Mouse (Mus musculus): ENCODE measurements around the gene Gsap. TPM values are rescaled to one million over a fixed set of nuclear protein-coding genes. Genes with fewer than 3 reads are reported as not detected.
A peak's percentile ranks its signal among the peaks of the same experiment; 100 is the strongest.

Gene Gsap
- total and polyA plus RNA-seq, 3 experiments, result 1.7 to 3.7 (median 3.5) TPM

DNA sequence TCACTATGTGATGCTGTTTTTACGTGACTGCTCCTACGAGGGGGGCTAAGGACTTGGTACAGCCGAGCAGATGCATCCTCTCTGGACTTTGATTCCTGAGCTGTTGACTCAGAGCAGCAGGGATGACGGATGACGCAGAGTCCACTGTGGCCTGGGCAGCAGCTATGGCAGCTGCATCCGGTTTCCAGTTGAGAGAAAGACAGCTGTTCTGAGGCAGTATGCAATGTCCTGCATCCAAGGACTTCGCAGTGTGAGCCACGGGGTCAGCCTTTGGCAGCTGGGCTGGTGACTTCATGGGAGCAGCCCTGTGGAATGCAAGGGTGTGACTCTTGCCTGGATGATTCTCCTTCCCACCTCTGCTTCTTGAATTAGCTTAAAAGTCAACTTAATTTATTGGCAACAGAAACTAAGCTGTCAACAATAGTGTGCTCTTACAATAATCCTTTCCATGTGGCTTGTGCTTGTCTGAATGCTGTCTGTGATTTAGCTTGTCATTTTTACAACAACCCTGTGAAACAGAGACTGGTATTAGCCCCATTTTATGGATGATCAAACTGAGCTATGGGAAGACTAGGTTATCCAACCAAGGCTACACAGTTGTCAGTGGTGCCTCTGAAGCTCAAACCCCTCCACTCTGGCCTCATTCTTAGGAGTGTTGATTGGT, 41.4 kb upstream of the Gsap start:
- Histone ChIP-seq H3K79me2 (replicated peaks; ENCODE audit: control insufficient read depth, insufficient read depth, low read length) (no peaks in the 10 kb centered on the region), H3K4me3 (no peak overlapping the region), H3K9ac (ENCODE audit: low read depth, low read length) (no peak overlapping the region), H3K27ac (no peak overlapping the region; the same call in 1 of the 2 replicates), H3K36me3 (ENCODE audit: control insufficient read depth, insufficient read depth, low read length) (no peaks in the 10 kb centered on the region), H3K27me3 (ENCODE audit: control insufficient read depth, insufficient read depth, low read length) (no peaks in the 10 kb centered on the region), H3K4me1 (ENCODE audit: control insufficient read depth, insufficient read depth, low read length) (peaks cover 1% of the 10 kb centered on the region)
- intact Hi-C loops (cut with DNase I), result loop anchor here (2.0 to 10.0 kb wide), 3 partner anchors 90 to 230 kb away; partner anchors contain the start of gene Ptpn12
- peak; percentile 67 to 83 for DNase-seq
- 23% methylated on average over 8 of the region's 8 CpGs for WGBS
- TF ChIP-seq CTCF (IDR thresholded peaks at IDR 0.05), result no peak
- TF ChIP-seq POLR2A (IDR thresholded peaks at IDR 0.05; ENCODE audit: insufficient read depth, low read depth, low read length), result peak; percentile 35; the same call in 1 of the 2 replicates
- TF ChIP-seq EP300 (IDR thresholded peaks at IDR 0.05; ENCODE audit: insufficient read depth, low read depth, low read length), result peak; percentile 96

- H3K79me2 ChIP-seq (replicated peaks; ENCODE audit: control insufficient read depth, insufficient read depth, low read length), result no peaks in the 10 kb centered on the region
- H3K4me1 ChIP-seq (ENCODE audit: control insufficient read depth, insufficient read depth, low read length), result peaks cover under 1% of the 10 kb centered on the region; the same call in 1 of the 2 replicates
- H3K9ac ChIP-seq (ENCODE audit: low read depth, low read length), result no peak overlapping the region
- H3K27ac ChIP-seq, result no peak overlapping the region
- no peaks in the 10 kb centered on the region for H3K27me3 ChIP-seq (ENCODE audit: control insufficient read depth, insufficient read depth, low read length)
- no peak overlapping the region for H3K4me3 ChIP-seq
- no peaks in the 10 kb centered on the region for H3K36me3 ChIP-seq (ENCODE audit: control insufficient read depth, insufficient read depth, low read length)
- no peak for DNase-seq
- intact Hi-C loops (cut with DNase I), result loop anchor here (10.0 kb wide), 1 partner anchor 234 kb away; no protein-coding TSS in a partner anchor
- TF ChIP-seq EP300 (IDR thresholded peaks at IDR 0.05; ENCODE audit: insufficient read depth, low read depth, low read length), result no peak
- no peak for TF ChIP-seq CTCF (IDR thresholded peaks at IDR 0.05)
- TF ChIP-seq POLR2A (IDR thresholded peaks at IDR 0.05; ENCODE audit: insufficient read depth, low read depth, low read length), result no peak
- 80% methylated on average over 3 of the region's 3 CpGs for WGBS
Observed at GRCm38 (mm10) chr5:21148358-21148757, 37.7 kb upstream of the Gsap start.

- no peak for TF ChIP-seq POLR2A (IDR thresholded peaks at IDR 0.05; ENCODE audit: insufficient read depth, low read depth, low read length)
- no peak for TF ChIP-seq EP300 (IDR thresholded peaks at IDR 0.05; ENCODE audit: insufficient read depth, low read depth, low read length)
- TF ChIP-seq CTCF (IDR thresholded peaks at IDR 0.05), result peak; percentile 50
- DNase-seq, result no peak
- no peak overlapping the region for H3K4me3 ChIP-seq
- intact Hi-C loops (cut with DNase I), result no loop called here
- 88% methylated on average over 1 of the region's 1 CpGs for WGBS
- no peaks in the 10 kb centered on the region for H3K27me3 ChIP-seq (ENCODE audit: control insufficient read depth, insufficient read depth, low read length)
- no peak overlapping the region for H3K9ac ChIP-seq (ENCODE audit: low read depth, low read length)
- H3K27ac ChIP-seq, result no peak overlapping the region
- H3K79me2 ChIP-seq (replicated peaks; ENCODE audit: control insufficient read depth, insufficient read depth, low read length), result no peaks in the 10 kb centered on the region
- H3K36me3 ChIP-seq (ENCODE audit: control insufficient read depth, insufficient read depth, low read length), result no peaks in the 10 kb centered on the region
- H3K4me1 ChIP-seq (ENCODE audit: control insufficient read depth, insufficient read depth, low read length), result no peaks in the 10 kb centered on the region
Observed at GRCm38 (mm10) chr5:21153672-21154071, 32.4 kb upstream of the Gsap start.

DNA sequence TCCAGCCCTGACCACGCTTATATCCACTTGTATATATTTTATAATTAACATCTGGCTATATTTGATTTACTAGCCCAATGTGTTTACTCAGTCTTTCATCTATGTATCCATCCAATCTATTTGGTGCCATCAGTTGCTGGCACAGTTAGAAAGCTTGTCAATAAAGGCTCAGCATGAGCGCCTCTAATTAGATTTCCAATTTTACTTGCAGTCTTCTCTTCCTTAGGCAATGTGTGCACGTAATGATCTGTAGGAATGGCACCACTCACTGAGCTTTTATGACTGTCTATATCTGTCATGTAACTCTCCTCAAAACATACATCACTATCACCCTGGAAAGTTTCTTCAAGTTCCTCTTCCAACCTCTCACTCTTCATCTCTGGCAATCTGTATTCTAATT, 29.3 kb upstream of the Gsap start:
- no peaks in the 10 kb centered on the region for H3K27me3 ChIP-seq (ENCODE audit: control insufficient read depth, insufficient read depth, low read length)
- no peak overlapping the region for H3K27ac ChIP-seq
- H3K36me3 ChIP-seq (ENCODE audit: control insufficient read depth, insufficient read depth, low read length), result no peaks in the 10 kb centered on the region
- no peak for DNase-seq
- WGBS, result 96% methylated on average over 3 of the region's 3 CpGs
- H3K4me3 ChIP-seq, result no peak overlapping the region
- no peak for TF ChIP-seq POLR2A (IDR thresholded peaks at IDR 0.05; ENCODE audit: insufficient read depth, low read depth, low read length)
- no peak for TF ChIP-seq EP300 (IDR thresholded peaks at IDR 0.05; ENCODE audit: insufficient read depth, low read depth, low read length)
- TF ChIP-seq CTCF (IDR thresholded peaks at IDR 0.05), result no peak
- H3K9ac ChIP-seq (ENCODE audit: low read depth, low read length), result no peak overlapping the region
- intact Hi-C loops (cut with DNase I), result no loop called here
- no peaks in the 10 kb centered on the region for H3K79me2 ChIP-seq (replicated peaks; ENCODE audit: control insufficient read depth, insufficient read depth, low read length)
- H3K4me1 ChIP-seq (ENCODE audit: control insufficient read depth, insufficient read depth, low read length), result no peaks in the 10 kb centered on the region

GRCm38 (mm10) chr5:21159536-21159935, 26.5 kb upstream of the Gsap start:
- DNase-seq, result no peak
- H3K36me3 ChIP-seq (ENCODE audit: control insufficient read depth, insufficient read depth, low read length), result no peaks in the 10 kb centered on the region
- no peak overlapping the region for H3K27ac ChIP-seq
- no peaks in the 10 kb centered on the region for H3K79me2 ChIP-seq (replicated peaks; ENCODE audit: control insufficient read depth, insufficient read depth, low read length)
- H3K4me1 ChIP-seq (ENCODE audit: control insufficient read depth, insufficient read depth, low read length), result no peaks in the 10 kb centered on the region
- no peak for TF ChIP-seq POLR2A (IDR thresholded peaks at IDR 0.05; ENCODE audit: insufficient read depth, low read depth, low read length)
- TF ChIP-seq EP300 (IDR thresholded peaks at IDR 0.05; ENCODE audit: insufficient read depth, low read depth, low read length), result no peak
- TF ChIP-seq CTCF (IDR thresholded peaks at IDR 0.05), result no peak
- no peak overlapping the region for H3K9ac ChIP-seq (ENCODE audit: low read depth, low read length)
- H3K27me3 ChIP-seq (ENCODE audit: control insufficient read depth, insufficient read depth, low read length), result no peaks in the 10 kb centered on the region
- H3K4me3 ChIP-seq, result no peak overlapping the region
- 73% methylated on average over 3 of the region's 3 CpGs for WGBS
- intact Hi-C loops (cut with DNase I), result no loop called here

- no peak for DNase-seq
Observed at GRCm38 (mm10) chr5:21160781-21161180, 25.3 kb upstream of the Gsap start.

More at GRCm38 (mm10) chr5:21160781-21161180, 25.3 kb upstream of the Gsap start:
- H3K27ac ChIP-seq, result no peak overlapping the region
- no peaks in the 10 kb centered on the region for H3K4me1 ChIP-seq (ENCODE audit: control insufficient read depth, insufficient read depth, low read length)
- H3K9ac ChIP-seq (ENCODE audit: low read depth, low read length), result no peak overlapping the region
- H3K27me3 ChIP-seq (ENCODE audit: control insufficient read depth, insufficient read depth, low read length), result no peaks in the 10 kb centered on the region
- intact Hi-C loops (cut with DNase I), result no loop called here
- WGBS, result 42% methylated on average over 1 of the region's 1 CpGs
- no peaks in the 10 kb centered on the region for H3K36me3 ChIP-seq (ENCODE audit: control insufficient read depth, insufficient read depth, low read length)
- H3K79me2 ChIP-seq (replicated peaks; ENCODE audit: control insufficient read depth, insufficient read depth, low read length), result no peaks in the 10 kb centered on the region
- TF ChIP-seq CTCF (IDR thresholded peaks at IDR 0.05) (no peak), POLR2A (IDR thresholded peaks at IDR 0.05; ENCODE audit: insufficient read depth, low read depth, low read length) (no peak), EP300 (IDR thresholded peaks at IDR 0.05; ENCODE audit: insufficient read depth, low read depth, low read length) (no peak)
- no peak overlapping the region for H3K4me3 ChIP-seq

All from heart, adult 2 months (tissue).